Mouse (Mus musculus) CD4-positive, CD25-positive, alpha-beta regulatory T cell (primary cell): ENCODE data around the gene A030005K14Rik. TPM values are rescaled to one million over a fixed set of nuclear protein-coding genes. Genes with fewer than 3 reads are reported as not detected.

Experiments used
- polyA plus RNA-seq: library from polyadenylated mRNA; unstranded; fragments of 100-300 nt; shearing (Covaris generic); gene quantifications from one replicate; pipeline ENCODE4 v1.2.1, GENCODE M21; 2017

The A030005K14Rik gene
- not detected for polyA plus RNA-seq

GRCm38 (mm10) chr1:83059278-83059677 lies at the start of gene A030005K14Rik:
Gene A030005K14Rik, minus strand, starts transcription at chr1:83059378.

GRCm38 (mm10) chr1:83060643-83061042 lies 1.5 kb upstream of the A030005K14Rik start, which contains the start of gene Krtap28-13:
Gene Krtap28-13, plus strand, starts transcription at chr1:83060930.

GRCm38 (mm10) chr1:83044882-83045427 lies 14.2 kb downstream of the A030005K14Rik start, which contains the start of gene Gm47969:
Gene Gm47969, plus strand, starts transcription at chr1:83044932.

GRCm38 (mm10) chr1:83042380-83042779 lies 16.8 kb downstream of the A030005K14Rik start, which contains the start of gene Krtap28-10:
Gene Krtap28-10, minus strand, starts transcription at chr1:83042480.

DNA sequence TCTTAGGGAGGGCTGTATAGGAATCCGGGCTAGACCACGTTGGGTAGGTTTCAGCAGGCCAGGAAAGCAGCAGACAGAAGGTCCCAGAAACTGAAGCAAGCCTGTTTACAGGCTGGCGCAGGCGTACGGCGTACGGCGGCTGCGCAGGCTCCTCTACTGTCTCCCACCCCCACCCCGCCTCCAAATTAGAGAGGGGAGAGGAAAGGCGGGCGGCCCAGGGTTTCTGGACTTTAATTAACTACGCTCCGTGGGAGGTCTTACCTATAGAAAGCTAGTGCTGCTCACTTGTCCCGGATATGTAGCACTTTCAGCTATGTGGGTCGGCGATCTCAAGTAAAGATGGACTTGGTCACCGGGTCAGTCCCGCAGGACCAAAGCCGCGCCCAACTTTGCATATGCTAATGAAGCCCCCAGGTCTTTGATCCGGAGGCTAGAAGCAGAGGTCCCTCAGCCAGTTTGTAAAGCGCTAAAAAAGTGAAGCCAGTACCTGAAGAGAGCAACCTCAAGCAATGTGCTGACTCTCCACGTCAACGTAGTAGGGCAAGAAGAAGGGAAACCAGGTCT lies 21.0 kb downstream of the A030005K14Rik start, which contains the start of gene Slc19a3:
Slc19a3 (minus strand) TSS at position 340 of the 564 bp plus-strand sequence.

Other genes with a start within 250 kb of the A030005K14Rik start
- 204 TPM for gene Agfg1, start 219.9 kb downstream of the A030005K14Rik start, polyA plus RNA-seq
- 0.23 TPM for gene A030005L19Rik, start 146.1 kb downstream of the A030005K14Rik start, polyA plus RNA-seq
- gene A030014E15Rik, start 134.5 kb downstream of the A030005K14Rik start, polyA plus RNA-seq, result not detected
- gene Gm6217, start 128.0 kb downstream of the A030005K14Rik start, polyA plus RNA-seq, result not detected
- gene A030003K21Rik, start 116.0 kb downstream of the A030005K14Rik start, polyA plus RNA-seq, result not detected
- gene Gm7544, start 103.4 kb downstream of the A030005K14Rik start, polyA plus RNA-seq, result 0.22 TPM
- gene Gm47955, start 99.1 kb downstream of the A030005K14Rik start, polyA plus RNA-seq, result not detected
- gene Gm47959, start 58.8 kb downstream of the A030005K14Rik start, polyA plus RNA-seq, result not detected
- not detected for gene Slc19a3, start 20.9 kb downstream of the A030005K14Rik start, polyA plus RNA-seq
- gene Krtap28-10, start 16.9 kb downstream of the A030005K14Rik start, polyA plus RNA-seq, result not detected
- gene Gm47969, start 14.4 kb downstream of the A030005K14Rik start, polyA plus RNA-seq, result not detected
- gene Krtap28-13, start 1.6 kb upstream of the A030005K14Rik start, polyA plus RNA-seq, result not detected
- gene Ccl20, start 57.4 kb upstream of the A030005K14Rik start, polyA plus RNA-seq, result 2.3 TPM
- gene Daw1, start 100.4 kb upstream of the A030005K14Rik start, polyA plus RNA-seq, result 0.13 TPM